Mouse (Mus musculus) lung, postnatal 0 days (tissue): ENCODE results near the gene Arhgap35. TPM values are rescaled to one million over a fixed set of nuclear protein-coding genes. Genes with fewer than 3 reads are reported as not detected.

Experiments used
- ATAC-seq: fragments of 200-750 bp; cut with Nextera tagmentation; 2 replicates; pipeline ENCODE4 v1.8.0; 2017; ENCODE audit warnings: moderate library complexity
- DNase-seq: peaks from one replicate; pipeline ENCODE4 v3.0.0-alpha.2; 2016; ENCODE audit warnings: low spot score
- H3K27ac ChIP-seq: fragments of 300-500 bp; sonication (generic); 2 replicates; pipeline ENCODE4 v1.5.1; 2014; ENCODE audit warnings: antibody characterized with exemption, mild to moderate bottlenecking, low read length, mixed read lengths
- H3K27me3 ChIP-seq: fragments of 300-500 bp; sonication (generic); replicated peaks from 2 replicates; pipeline ENCODE4 v1.6.1; 2014; ENCODE audit warnings: low read length, mixed read lengths; ENCODE audit not compliant: insufficient read depth
- H3K36me3 ChIP-seq: fragments of 300-500 bp; sonication (generic); 2 replicates; pipeline ENCODE4 v1.6.1; 2014; ENCODE audit warnings: low read length, mixed read lengths; ENCODE audit not compliant: insufficient read depth
- H3K4me1 ChIP-seq: fragments of 300-500 bp; sonication (generic); 2 replicates; pipeline ENCODE4 v1.6.1; 2014; ENCODE audit warnings: antibody characterized with exemption, low read depth, low read length, mixed read lengths; ENCODE audit not compliant: insufficient read depth
- H3K4me2 ChIP-seq: fragments of 300-500 bp; sonication (generic); replicated peaks from 2 replicates; pipeline ENCODE4 v1.6.1; 2014; ENCODE audit warnings: low read depth, mild to moderate bottlenecking, low read length, moderate library complexity, mixed read lengths
- H3K4me3 ChIP-seq: fragments of 300-500 bp; sonication (generic); 2 replicates; pipeline ENCODE4 v1.5.1; 2014; ENCODE audit warnings: low read depth, low read length
- H3K9ac ChIP-seq: fragments of 300-500 bp; sonication (generic); replicated peaks from 2 replicates; pipeline ENCODE4 v1.6.1; 2014; ENCODE audit warnings: low read depth, mild to moderate bottlenecking
- H3K9me3 ChIP-seq: fragments of 300-500 bp; sonication (generic); 2 replicates; pipeline ENCODE4 v1.6.1; 2016; ENCODE audit warnings: low read length, mixed read lengths
- CTCF ChIP-seq: IDR thresholded peaks from 2 replicates; pipeline ENCODE4 v1.5.1; 2016; ENCODE audit warnings: antibody characterized with exemption, mild to moderate bottlenecking
- EP300 ChIP-seq: IDR thresholded peaks from 2 replicates; pipeline ENCODE4 v1.6.1; 2016; ENCODE audit warnings: antibody characterized with exemption, mild to moderate bottlenecking, control low read depth
- WGBS: fragments of 180-500 bp; shearing (Covaris S2); extraction: QIAGEN DNeasy Blood & Tissue Kit; methylation state at CpG from one replicate; pipeline ENCODE4 v1.1.7; 2014; 5-methylcytosine and 5-hydroxymethylcytosine counted together
- polyA plus RNA-seq: library from polyadenylated mRNA; unstranded; fragments of >200 nt; fragmentation: Nextera tagmentation; extraction: Ambion mirVana; gene quantifications from 2 replicates; pipeline ENCODE4 v1.2.1, GENCODE M21; 2015

Gene Arhgap35
- polyA plus RNA-seq, 1 experiment from 2014 or later, result 8.2 TPM

GRCm38 (mm10) chr7:16453118-16453711, 161.6 kb downstream of the Arhgap35 start:
- no peaks in the 10 kb centered on the region for H3K27me3 ChIP-seq
- TF ChIP-seq CTCF, result no peak
- TF ChIP-seq EP300, result no peak
- WGBS, result 0% methylated on average over 23 of the region's 23 CpGs
- H3K4me1 ChIP-seq, result 0 out of 2 replicates have a peak, but pooled peaks cover 5% of the 10 kb centered on the region
- H3K27ac ChIP-seq, result peak overlapping the region; percentile 38; the same call in 1 of the 2 replicates
- H3K4me3 ChIP-seq, result peak overlapping the region; percentile 77
- H3K9ac ChIP-seq, result peak overlapping the region; percentile 44; the same call in 1 of the 2 replicates
- H3K4me2 ChIP-seq, result peak overlapping the region; percentile 98
- ATAC-seq (peak; percentile 38), DNase-seq (peak; percentile 54)
- no peaks in the 10 kb centered on the region for H3K36me3 ChIP-seq
- H3K9me3 ChIP-seq, result no peaks in the 10 kb centered on the region

- Histone ChIP-seq H3K36me3 (no peaks in the 10 kb centered on the region), H3K4me1 (0 out of 2 replicates have a peak, but pooled peaks cover 5% of the 10 kb centered on the region), H3K4me2 (peak within 1 kb of the TSS; percentile 98), H3K27ac (peak within 1 kb of the TSS; percentile 38; the same call in 1 of the 2 replicates), H3K27me3 (no peaks in the 10 kb centered on the region), H3K9me3 (no peaks in the 10 kb centered on the region), H3K4me3 (peak within 1 kb of the TSS; percentile 77), H3K9ac (peak within 1 kb of the TSS; percentile 44; the same call in 1 of the 2 replicates)
- TF ChIP-seq EP300, result no peak
- DNase-seq (peak; percentile 98), ATAC-seq (peak; percentile 100)
- 1% methylated on average over 28 of the region's 30 CpGs for WGBS
Observed at GRCm38 (mm10) chr7:16452587-16453073, 162.2 kb downstream of the Arhgap35 start, which contains the start of gene Tmem160. Gene Tmem160, plus strand, starts transcription at chr7:16452779.

- Histone ChIP-seq H3K4me2 (no peak overlapping the region), H3K36me3 (no peaks in the 10 kb centered on the region), H3K9ac (no peak overlapping the region), H3K27me3 (no peaks in the 10 kb centered on the region), H3K4me1 (0 out of 2 replicates have a peak, but pooled peaks cover 5% of the 10 kb centered on the region), H3K4me3 (no peak overlapping the region), H3K27ac (no peak overlapping the region), H3K9me3 (no peaks in the 10 kb centered on the region)
- WGBS, result 72% methylated on average over 6 of the region's 6 CpGs
- no peak for TF ChIP-seq EP300
- no peak for TF ChIP-seq CTCF
- no peak for DNase-seq
- ATAC-seq, result no peak
Observed at GRCm38 (mm10) chr7:16451656-16452055, 163.1 kb downstream of the Arhgap35 start.

Other genes starting within 250 kb of the Arhgap35 start
- gene Sae1, start 227.2 kb downstream of the Arhgap35 start, polyA plus RNA-seq, result 84.8 and 92.3 TPM in 2 replicates
- gene Zc3h4, start 214.1 kb downstream of the Arhgap35 start, polyA plus RNA-seq, result 7.9 and 8.2 TPM in 2 replicates
- gene Tmem160, start 162.2 kb downstream of the Arhgap35 start, polyA plus RNA-seq, result 81.0 and 87.9 TPM in 2 replicates
- gene Npas1, start 137.3 kb downstream of the Arhgap35 start, polyA plus RNA-seq, result 0.17 and 0.18 TPM in 2 replicates
- gene Ceacam15, start 60.7 kb upstream of the Arhgap35 start, polyA plus RNA-seq, result not detected in 2 replicates
- not detected in 2 replicates for gene Ceacam9, start 106.9 kb upstream of the Arhgap35 start, polyA plus RNA-seq
- 240 and 261 TPM in 2 replicates for gene Ap2s1, start 123.4 kb upstream of the Arhgap35 start, polyA plus RNA-seq
- gene Slc1a5, start 166.3 kb upstream of the Arhgap35 start, polyA plus RNA-seq, result 176 and 178 TPM in 2 replicates
- 57.7 and 60.7 TPM in 2 replicates for gene Strn4, start 200.9 kb upstream of the Arhgap35 start, polyA plus RNA-seq
- gene Fkrp, start 201.7 kb upstream of the Arhgap35 start, polyA plus RNA-seq, result 22.3 and 23.5 TPM in 2 replicates
- gene Prkd2, start 227.9 kb upstream of the Arhgap35 start, polyA plus RNA-seq, result 26.1 and 29.0 TPM in 2 replicates